Mouse (Mus musculus) heart, adult 2 months (tissue): Measurements from ENCODE around the gene 2210011C24Rik. TPM values are rescaled to one million over a fixed set of nuclear protein-coding genes. Genes with fewer than 3 reads are reported as not detected.
A peak's percentile ranks its signal among the peaks of the same experiment; 100 is the strongest.

ENCODE experiments used
- DNase-seq, 2 experiments: peaks; one replicate each; pipeline ENCODE4 v3.0.0; 2021
- H3K27ac ChIP-seq: fragments of 200-600 bp; 2 replicates; pipeline ENCODE4 v1.8.1; 2022
- H3K27me3 ChIP-seq: fragments of 200-500 bp; 2 replicates; pipeline ENCODE4 v1.6.1; 2012; ENCODE audit warnings: mild to moderate bottlenecking, low read length, inconsistent platforms, mixed read lengths; ENCODE audit not compliant: control insufficient read depth, insufficient read depth
- H3K36me3 ChIP-seq: fragments of 200-500 bp; 2 replicates; pipeline ENCODE4 v1.6.1; 2012; ENCODE audit warnings: low read length, inconsistent platforms; ENCODE audit not compliant: control insufficient read depth, insufficient read depth
- H3K4me1 ChIP-seq: fragments of 200-500 bp; 2 replicates; pipeline ENCODE4 v1.6.1; 2011; ENCODE audit warnings: low read length; ENCODE audit not compliant: control insufficient read depth, insufficient read depth
- H3K4me3 ChIP-seq: fragments of 200-600 bp; 2 replicates; pipeline ENCODE4 v1.8.1; 2022
- H3K79me2 ChIP-seq: fragments of 200-500 bp; replicated peaks from 2 replicates; pipeline ENCODE4 v1.6.1; 2012; ENCODE audit warnings: mild to moderate bottlenecking, inconsistent platforms, low read length, moderate library complexity, mixed read lengths; ENCODE audit not compliant: control insufficient read depth, insufficient read depth
- H3K9ac ChIP-seq: fragments of 200-500 bp; 2 replicates; pipeline ENCODE4 v1.6.1; 2012; ENCODE audit warnings: low read depth, mild to moderate bottlenecking, control low read depth, inconsistent platforms, low read length, mixed read lengths
- CTCF ChIP-seq: fragments of 200-600 bp; IDR thresholded peaks from 2 replicates; pipeline ENCODE4 v1.8.1; 2022; ENCODE audit warnings: antibody characterized with exemption, mild to moderate bottlenecking, moderate library complexity
- EP300 ChIP-seq: fragments of 200-500 bp; IDR thresholded peaks from 2 replicates; pipeline ENCODE4 v1.6.1; 2011; ENCODE audit warnings: low read depth, low read length, control low read depth; ENCODE audit not compliant: insufficient read depth
- POLR2A ChIP-seq: fragments of 200-500 bp; IDR thresholded peaks from 2 replicates; pipeline ENCODE4 v1.6.1; 2011; ENCODE audit warnings: mild to moderate bottlenecking, low read depth, low read length, control low read depth; ENCODE audit not compliant: insufficient read depth
- WGBS: fragments of 180-500 bp; shearing (Covaris S2); methylation state at CpG from one replicate; pipeline ENCODE4 v1.1.7; 2018; 5-methylcytosine and 5-hydroxymethylcytosine counted together
- intact Hi-C: fragments of 180-260 bp; cut with DNase I; formaldehyde crosslinking; loops from one replicate; pipeline ENCODE4 v1.15.1; 2025
- polyA plus RNA-seq: library from polyadenylated mRNA; depleted of rRNA; stranded (reverse); fragments of >200 nt; gene quantifications from 2 replicates; pipeline ENCODE4 v1.2.3, GENCODE M21; 2012
- total RNA-seq, 2 experiments: library from RNA; stranded (reverse); gene quantifications; 2 replicates each; pipeline ENCODE4 v1.2.3; 2021

The 2210011C24Rik gene
- total and polyA plus RNA-seq, 3 experiments, result 1.2 to 3.7 (median 2.2) TPM

DNA sequence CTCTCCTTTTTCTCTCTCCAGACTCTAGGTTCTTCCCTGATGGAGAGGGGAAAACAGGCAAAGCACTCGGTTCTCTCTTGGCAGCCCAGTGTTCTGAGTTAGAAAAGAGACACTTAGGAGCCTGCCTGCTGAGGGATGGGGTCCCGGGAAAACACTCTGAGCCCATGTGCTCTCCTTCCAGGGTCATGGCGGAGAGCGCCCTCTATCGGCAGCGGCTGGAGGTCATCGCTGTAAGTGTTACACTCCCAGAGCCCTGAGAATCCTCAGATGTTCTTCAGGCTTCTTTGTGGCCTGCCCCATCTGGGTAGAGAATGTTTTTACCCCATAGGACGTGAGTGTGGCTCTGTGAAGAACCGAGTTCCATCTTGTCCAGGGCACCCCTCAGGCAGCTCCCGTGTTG is 12.2 kb upstream of the 2210011C24Rik start:
- H3K4me3 ChIP-seq, result no peak overlapping the region
- peaks cover 9% of the 10 kb centered on the region for H3K4me1 ChIP-seq
- H3K9ac ChIP-seq, result no peak overlapping the region
- intact Hi-C loops, result loop anchor here (2.0 kb wide), 1 partner anchor 13 kb away; no protein-coding TSS in a partner anchor
- H3K36me3 ChIP-seq, result peaks cover 4% of the 10 kb centered on the region; the same call in 1 of the 2 replicates
- H3K27me3 ChIP-seq, result no peaks in the 10 kb centered on the region; the same call in 1 of the 2 replicates
- TF ChIP-seq CTCF (peak; percentile 72), POLR2A (no peak), EP300 (no peak)
- WGBS, result 28% methylated on average over 10 of the region's 10 CpGs
- no peaks in the 10 kb centered on the region for H3K79me2 ChIP-seq
- H3K27ac ChIP-seq, result no peak overlapping the region
- DNase-seq, result peak; percentile 43 to 62

DNA sequence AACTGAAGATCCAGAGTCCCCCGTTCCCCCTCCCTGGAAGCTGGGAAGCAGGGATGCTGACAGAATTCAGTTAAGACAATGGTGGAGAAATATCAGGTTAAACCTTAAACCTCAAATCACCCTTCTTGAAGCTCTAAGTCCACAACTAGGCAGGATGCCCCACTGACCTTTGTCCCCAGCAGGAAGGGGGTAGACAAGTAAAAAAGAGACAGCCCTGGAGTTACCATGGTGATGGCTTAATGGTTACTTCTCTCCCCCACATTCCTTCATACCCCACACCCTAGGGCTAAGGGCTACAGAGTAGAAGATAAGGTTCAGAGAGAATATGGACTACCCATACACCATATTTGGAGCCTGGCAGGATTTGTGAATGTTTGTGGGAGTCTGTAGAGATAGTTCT is 11.7 kb upstream of the 2210011C24Rik start:
- peaks cover 9% of the 10 kb centered on the region for H3K4me1 ChIP-seq
- H3K27me3 ChIP-seq, result no peaks in the 10 kb centered on the region; the same call in 1 of the 2 replicates
- no peak for DNase-seq
- no peaks in the 10 kb centered on the region for H3K79me2 ChIP-seq
- TF ChIP-seq EP300 (no peak), POLR2A (no peak), CTCF (no peak)
- peak overlapping the region; percentile 67 for H3K27ac ChIP-seq
- 37% methylated on average over 1 of the region's 1 CpGs for WGBS
- intact Hi-C loops, result loop anchor here (2.0 kb wide), 1 partner anchor 13 kb away; no protein-coding TSS in a partner anchor
- H3K36me3 ChIP-seq, result peaks cover 4% of the 10 kb centered on the region; the same call in 1 of the 2 replicates
- H3K9ac ChIP-seq, result no peak overlapping the region
- peak overlapping the region; percentile 13; the same call in 1 of the 2 replicates for H3K4me3 ChIP-seq

DNA sequence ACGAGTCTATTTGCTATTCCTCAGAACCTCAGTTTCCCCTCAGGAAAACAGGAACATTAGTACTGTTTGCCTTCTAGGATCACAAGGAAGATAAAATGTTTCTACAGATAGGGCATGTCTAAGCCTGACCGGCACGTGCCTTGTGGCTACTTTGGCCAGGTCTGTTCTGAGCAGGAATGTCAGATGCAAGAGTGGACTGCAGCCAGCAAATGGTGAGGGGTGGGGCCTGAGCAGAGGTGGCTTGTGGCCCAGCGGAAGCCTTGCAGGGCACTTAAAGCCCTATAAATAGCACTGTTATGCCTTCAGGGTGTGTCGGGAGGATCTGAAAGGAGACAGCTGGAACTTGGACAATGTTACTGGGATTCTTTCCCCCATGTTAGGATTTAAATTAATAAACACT is 11.1 kb upstream of the 2210011C24Rik start:
- WGBS, result 3% methylated on average over 5 of the region's 5 CpGs
- Histone ChIP-seq H3K27me3 (no peaks in the 10 kb centered on the region; the same call in 1 of the 2 replicates), H3K4me1 (peaks cover 9% of the 10 kb centered on the region), H3K36me3 (peaks cover 4% of the 10 kb centered on the region; the same call in 1 of the 2 replicates), H3K27ac (peak overlapping the region; percentile 67), H3K79me2 (no peaks in the 10 kb centered on the region), H3K9ac (no peak overlapping the region), H3K4me3 (peak overlapping the region; percentile 13; the same call in 1 of the 2 replicates)
- DNase-seq, result peak; percentile 80 to 87
- intact Hi-C loops, result no loop called here
- no peak for TF ChIP-seq POLR2A
- peak; percentile 78 for TF ChIP-seq EP300

DNA sequence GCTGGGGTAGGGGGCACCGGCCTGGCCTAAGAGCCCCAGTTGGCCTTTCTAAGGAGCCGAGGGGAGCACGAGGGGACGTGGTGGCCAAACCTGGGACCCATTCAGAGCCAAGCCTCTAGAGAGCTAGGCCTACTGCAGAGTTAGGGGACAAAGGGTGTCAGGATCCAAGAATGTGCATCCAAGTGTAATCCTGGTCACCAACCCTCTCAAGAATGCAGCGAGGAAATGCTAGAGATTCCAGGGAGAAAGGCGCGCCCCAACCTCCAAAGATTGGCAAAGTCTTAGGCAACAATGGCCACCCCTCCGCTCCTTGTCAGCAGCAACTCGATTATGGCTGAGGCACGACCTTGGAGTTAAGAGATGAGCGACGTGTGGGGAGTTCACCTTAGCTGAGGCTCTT is 9.6 kb upstream of the 2210011C24Rik start:
- WGBS, result 52% methylated on average over 12 of the region's 12 CpGs
- H3K27ac ChIP-seq, result no peak overlapping the region
- no peak overlapping the region for H3K9ac ChIP-seq

DNA sequence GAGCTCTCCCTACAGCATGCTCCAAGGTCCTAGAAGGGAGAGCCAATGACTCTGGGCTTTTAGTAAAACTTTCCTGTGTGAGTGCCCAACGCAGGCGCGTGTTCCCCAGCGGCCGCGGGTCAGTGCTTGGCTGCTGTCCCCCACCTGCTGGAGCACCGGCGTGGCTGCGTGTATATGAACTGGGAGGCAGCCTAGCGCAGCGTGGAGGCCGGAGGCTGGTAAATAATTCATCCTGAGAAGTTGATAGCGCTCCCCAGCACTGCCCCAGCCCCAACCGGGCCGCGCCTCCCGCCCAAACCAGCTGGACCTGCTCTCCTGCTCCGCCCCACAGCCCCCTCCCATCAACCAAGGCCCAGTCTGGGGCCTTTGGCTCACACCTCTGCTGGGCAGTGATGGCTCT is 9.1 kb upstream of the 2210011C24Rik start, which contains the start of gene Palm3:
Gene Palm3, plus strand, starts transcription at position 376 of the 400 bp plus-strand sequence.
- DNase-seq, result no peak
- intact Hi-C loops, result no loop called here
- H3K9ac ChIP-seq, result no peak within 1 kb of the TSS
- H3K4me1 ChIP-seq, result peaks cover 9% of the 10 kb centered on the region
- no peaks in the 10 kb centered on the region; the same call in 1 of the 2 replicates for H3K27me3 ChIP-seq
- H3K79me2 ChIP-seq, result no peaks in the 10 kb centered on the region
- WGBS, result 42% methylated on average over 18 of the region's 18 CpGs
- no peak within 1 kb of the TSS for H3K27ac ChIP-seq
- TF ChIP-seq POLR2A, result no peak
- H3K36me3 ChIP-seq, result peaks cover 4% of the 10 kb centered on the region; the same call in 1 of the 2 replicates
- no peak within 1 kb of the TSS for H3K4me3 ChIP-seq

More for the DNA sequence above, 9.6 kb upstream of the 2210011C24Rik start:
- Histone ChIP-seq H3K4me3 (no peak overlapping the region), H3K36me3 (peaks cover 4% of the 10 kb centered on the region; the same call in 1 of the 2 replicates), H3K27me3 (no peaks in the 10 kb centered on the region; the same call in 1 of the 2 replicates), H3K4me1 (peaks cover 9% of the 10 kb centered on the region), H3K79me2 (no peaks in the 10 kb centered on the region)
- TF ChIP-seq POLR2A (no peak), CTCF (no peak), EP300 (no peak)
- DNase-seq, result no peak
- intact Hi-C loops, result no loop called here

DNA sequence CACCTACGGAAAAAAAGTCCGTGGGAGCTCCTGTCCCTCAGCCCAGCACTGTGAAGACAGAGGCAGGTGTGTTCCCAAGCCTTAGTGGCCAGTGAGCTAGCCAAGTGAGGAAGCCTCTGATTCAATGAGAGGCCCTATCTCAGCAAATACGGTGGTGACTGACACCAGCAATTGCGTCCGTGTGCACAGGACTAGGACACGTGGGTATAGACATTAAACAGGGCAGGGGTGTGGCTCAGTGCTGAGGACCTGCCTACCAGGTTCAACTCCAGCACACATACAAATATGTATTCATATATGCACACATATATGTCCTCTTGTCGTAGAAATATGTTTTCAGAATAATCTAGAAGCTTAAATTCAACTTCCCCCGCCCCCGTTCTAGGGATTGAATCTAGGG is 7.8 kb upstream of the 2210011C24Rik start:
- Histone ChIP-seq H3K9ac (no peak overlapping the region), H3K36me3 (peaks cover 4% of the 10 kb centered on the region; the same call in 1 of the 2 replicates), H3K4me1 (peaks cover 9% of the 10 kb centered on the region), H3K27ac (no peak overlapping the region), H3K27me3 (no peaks in the 10 kb centered on the region; the same call in 1 of the 2 replicates), H3K4me3 (no peak overlapping the region), H3K79me2 (no peaks in the 10 kb centered on the region)
- TF ChIP-seq POLR2A, result no peak
- no peak for TF ChIP-seq EP300
- TF ChIP-seq CTCF, result no peak
- intact Hi-C loops, result no loop called here
- no peak for DNase-seq
- 88% methylated on average over 9 of the region's 9 CpGs for WGBS
